Mouse (Mus musculus) gastrocnemius, postnatal 25 days (tissue): ENCODE data around the gene Snx14. TPM values are rescaled to one million over a fixed set of nuclear protein-coding genes. Genes with fewer than 3 reads are reported as not detected.

Source experiments
- DNase-seq: peaks from one replicate; pipeline ENCODE4 v3.0.0; 2022
- total RNA-seq, 2 experiments: library from RNA; stranded (reverse); gene quantifications; 1 replicate in 1 of 2; 2 replicates in 1 of 2; pipeline ENCODE4 v1.2.3; 2021

Gene Snx14
- total RNA-seq, 2 experiments from 2014 or later, result 12.1 to 12.4 TPM

GRCm38 (mm10) chr9:88380542-88380941 lies 58.2 kb downstream of the Snx14 start:
- no peak for DNase-seq

DNA sequence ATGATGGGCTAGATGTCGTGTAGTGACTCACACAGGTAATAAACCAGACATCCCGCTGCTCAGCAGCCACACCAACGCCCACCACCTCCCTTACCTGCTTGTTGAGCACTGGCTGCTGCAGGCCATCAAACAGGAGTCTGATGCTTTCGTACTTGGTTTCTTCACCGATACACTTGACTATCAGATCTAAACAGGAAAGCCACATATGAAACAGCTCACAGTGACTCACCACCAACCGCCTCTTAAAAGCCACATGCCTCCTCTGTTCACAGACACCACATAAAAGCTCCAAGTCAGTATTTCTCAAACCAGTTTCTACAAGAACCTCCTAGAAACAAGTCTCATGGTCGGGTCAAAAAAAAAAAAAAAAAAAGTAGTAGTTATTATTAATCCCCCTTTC lies 58.7 kb downstream of the Snx14 start:
- DNase-seq, result no peak

DNA sequence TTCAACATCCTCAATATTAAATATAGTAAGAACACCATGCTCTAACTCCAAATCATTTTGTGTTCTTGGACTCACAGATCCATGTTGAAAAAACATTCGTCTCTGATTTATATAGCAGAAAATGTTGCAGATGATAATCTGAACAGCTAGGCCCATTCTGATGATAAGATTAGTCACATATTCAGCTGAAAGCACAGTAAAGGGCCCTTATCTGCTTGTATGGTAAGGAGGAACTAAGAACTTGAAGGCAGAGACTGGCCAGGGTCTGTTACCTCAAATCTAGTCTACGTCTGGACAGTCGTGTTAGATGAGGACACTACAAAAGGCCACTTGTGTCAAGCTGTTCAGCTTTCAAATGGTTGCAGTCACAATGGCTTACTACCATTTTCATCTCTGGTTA lies 59.7 kb downstream of the Snx14 start:
- DNase-seq, result no peak

DNA sequence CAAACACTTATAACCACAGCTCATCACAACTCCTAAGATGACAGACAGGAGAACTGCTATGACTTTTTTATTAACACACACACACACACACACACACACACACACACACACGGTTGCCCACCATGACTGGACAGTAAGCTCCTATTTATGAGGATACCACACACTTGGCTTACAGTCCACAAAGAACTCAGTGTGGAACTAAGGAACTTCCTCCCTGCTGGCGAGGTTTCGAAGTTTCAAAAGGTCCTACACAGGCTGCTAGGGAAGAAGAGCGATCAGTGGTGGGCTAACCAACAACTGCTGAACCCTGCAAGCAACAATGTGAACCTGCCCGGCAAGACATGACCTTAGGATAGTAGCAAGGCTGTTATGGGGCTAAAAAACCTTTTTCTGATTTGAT lies 61.3 kb downstream of the Snx14 start:
- DNase-seq, result no peak

- no peak for DNase-seq
Measured at GRCm38 (mm10) chr9:88373001-88373400, 65.8 kb downstream of the Snx14 start.

GRCm38 (mm10) chr9:88371201-88371600 lies 67.6 kb downstream of the Snx14 start:
- DNase-seq, result peak; percentile 28

DNA sequence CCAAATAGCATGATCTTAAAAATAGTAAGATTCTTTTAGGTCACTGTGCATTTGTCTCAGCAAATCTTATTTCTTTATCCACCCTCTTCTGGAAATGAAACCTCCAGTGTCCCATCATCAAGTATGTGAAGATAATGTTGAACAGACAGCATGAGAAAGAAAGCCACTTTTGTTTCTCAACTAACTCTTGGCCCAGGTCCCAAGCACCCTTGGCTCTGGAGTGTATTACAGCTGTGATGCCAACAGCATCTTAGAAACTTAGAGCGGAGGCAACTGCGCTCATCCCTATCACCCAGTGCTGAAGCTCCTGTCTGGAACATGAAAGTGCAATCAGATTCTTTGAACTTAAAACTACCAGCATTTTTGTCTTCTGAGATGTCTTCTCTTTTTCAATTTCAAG lies 69.1 kb downstream of the Snx14 start:
- DNase-seq, result no peak

DNA sequence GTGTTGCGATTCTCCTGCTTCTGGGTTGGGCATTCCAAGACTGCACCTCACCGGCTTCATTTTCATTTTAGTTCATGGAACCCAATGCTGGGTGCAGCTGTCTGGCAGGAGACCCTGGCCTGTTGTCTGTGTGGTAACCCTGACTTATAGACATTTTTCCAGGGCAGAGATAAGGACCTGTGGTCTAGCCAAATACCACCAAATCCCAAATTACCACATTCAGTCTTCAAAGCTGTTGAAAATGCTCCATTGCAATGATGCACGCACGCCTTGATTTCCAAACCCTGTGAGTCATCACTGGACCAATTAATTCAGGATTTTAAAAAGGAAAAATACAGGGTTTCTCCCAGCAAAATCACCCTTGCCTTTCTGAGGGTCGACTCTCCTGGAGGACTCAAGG lies 70.3 kb downstream of the Snx14 start:
- DNase-seq, result no peak

- no peak for DNase-seq
Measured at GRCm38 (mm10) chr9:88367751-88368150, 71.0 kb downstream of the Snx14 start.

GRCm38 (mm10) chr9:88367322-88367721 lies 71.4 kb downstream of the Snx14 start:
- no peak for DNase-seq

GRCm38 (mm10) chr9:88366819-88367218 lies 71.9 kb downstream of the Snx14 start:
- DNase-seq, result no peak

DNA sequence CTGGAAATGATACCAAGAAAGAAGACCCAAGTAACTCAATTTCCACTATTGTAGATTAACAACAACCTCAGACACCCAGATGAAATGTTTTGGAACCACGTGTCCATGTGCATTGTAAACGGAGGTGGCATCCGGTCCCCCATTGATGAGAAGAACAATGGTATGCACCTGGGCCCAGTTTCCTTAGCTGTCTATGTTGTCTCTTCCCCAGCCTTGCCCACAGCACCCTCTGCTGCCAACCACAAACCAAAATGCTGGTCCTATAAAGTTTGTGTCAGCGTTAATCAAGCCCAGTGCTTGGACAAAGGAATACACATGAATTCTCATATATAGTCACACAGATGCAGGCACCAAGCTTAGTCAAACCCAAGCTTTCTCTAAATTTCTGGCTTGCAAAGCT lies 72.5 kb downstream of the Snx14 start:
- no peak for DNase-seq

DNA sequence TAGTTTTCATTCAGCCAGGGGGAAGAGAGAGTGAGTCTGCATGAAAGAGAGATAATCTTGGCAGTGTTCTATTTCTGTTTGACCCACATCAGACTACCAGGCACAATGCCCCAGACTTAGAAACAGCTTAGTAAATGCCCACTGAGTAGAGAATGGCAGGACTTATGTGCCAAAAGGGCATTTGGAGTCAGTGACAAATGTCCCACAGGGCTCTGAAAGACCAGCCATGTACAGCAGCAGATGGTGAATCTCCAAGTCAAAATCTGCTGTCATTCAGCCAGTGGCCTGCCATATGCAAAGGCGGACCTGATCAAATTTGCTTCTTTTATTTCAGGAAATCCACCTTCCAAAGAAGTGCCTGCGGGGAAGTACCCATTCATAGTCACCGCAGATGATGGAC lies 75.7 kb downstream of the Snx14 start:
- no peak for DNase-seq

GRCm38 (mm10) chr9:88362055-88362850 lies 76.5 kb downstream of the Snx14 start:
- no peak for DNase-seq

- no peak for DNase-seq
Measured at GRCm38 (mm10) chr9:88361211-88361909, 77.4 kb downstream of the Snx14 start.

DNA sequence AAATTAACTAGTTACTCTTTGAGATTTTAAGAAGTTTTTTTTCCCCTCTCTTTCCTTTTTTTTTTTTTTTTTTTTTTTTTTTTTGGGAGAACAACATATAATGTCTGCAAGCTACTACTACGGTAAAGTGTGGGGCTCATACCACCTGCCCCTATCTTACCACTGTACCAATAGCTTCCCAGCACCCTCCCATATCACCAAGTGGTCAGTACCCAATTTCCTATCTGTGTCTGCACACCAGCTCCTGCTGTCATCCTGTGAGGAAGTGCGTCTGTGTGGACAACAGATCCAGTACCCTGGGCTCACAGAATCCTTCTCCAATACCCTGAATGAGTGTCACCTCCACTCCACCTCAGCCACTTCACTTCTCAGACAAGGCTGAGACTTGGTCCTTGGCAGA lies 79.6 kb downstream of the Snx14 start:
- DNase-seq, result no peak

- DNase-seq, result no peak
Measured at GRCm38 (mm10) chr9:88357173-88357572, 81.6 kb downstream of the Snx14 start.

DNA sequence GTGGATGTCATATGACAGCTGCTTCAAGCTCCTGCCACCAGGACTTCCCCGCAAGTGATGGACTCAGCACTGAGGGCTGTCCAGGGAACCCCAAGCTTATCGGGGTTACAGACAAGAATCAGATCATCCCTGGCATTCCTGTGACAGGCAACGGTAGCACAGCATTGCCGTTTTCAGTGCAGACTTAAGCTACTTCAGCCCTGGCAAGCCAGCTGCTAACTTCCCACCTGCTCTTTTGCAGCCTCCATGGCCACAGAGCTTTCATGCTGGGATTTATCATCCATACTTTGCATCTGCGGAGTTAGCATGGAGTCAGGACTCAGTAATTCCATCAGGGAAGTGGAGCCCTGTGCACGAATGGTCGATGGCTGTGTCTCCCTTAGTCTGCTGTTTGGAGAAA lies 85.3 kb downstream of the Snx14 start:
- no peak for DNase-seq

DNA sequence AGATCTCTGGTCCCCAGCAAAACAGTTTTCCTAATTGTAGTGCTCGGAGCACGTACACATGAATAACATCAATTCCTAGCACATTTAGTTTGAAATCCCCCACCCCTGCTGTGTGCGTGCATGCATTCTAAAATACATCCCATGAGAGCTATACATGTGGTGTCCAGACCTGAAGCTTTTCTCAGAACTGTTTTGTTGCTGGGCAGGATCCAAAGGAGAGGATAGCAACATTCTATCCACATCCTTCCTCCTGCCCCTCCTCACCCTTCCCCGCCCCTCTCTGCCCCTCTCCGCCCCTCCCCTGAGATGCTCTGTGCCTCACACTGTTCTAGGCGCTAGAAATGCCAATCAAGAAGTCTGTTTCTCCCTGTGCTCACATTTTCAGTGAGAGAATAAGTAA lies 86.0 kb downstream of the Snx14 start:
- no peak for DNase-seq

GRCm38 (mm10) chr9:88351163-88351562 lies 87.6 kb downstream of the Snx14 start:
- no peak for DNase-seq

GRCm38 (mm10) chr9:88350317-88350716 lies 88.4 kb downstream of the Snx14 start:
- DNase-seq, result no peak

DNA sequence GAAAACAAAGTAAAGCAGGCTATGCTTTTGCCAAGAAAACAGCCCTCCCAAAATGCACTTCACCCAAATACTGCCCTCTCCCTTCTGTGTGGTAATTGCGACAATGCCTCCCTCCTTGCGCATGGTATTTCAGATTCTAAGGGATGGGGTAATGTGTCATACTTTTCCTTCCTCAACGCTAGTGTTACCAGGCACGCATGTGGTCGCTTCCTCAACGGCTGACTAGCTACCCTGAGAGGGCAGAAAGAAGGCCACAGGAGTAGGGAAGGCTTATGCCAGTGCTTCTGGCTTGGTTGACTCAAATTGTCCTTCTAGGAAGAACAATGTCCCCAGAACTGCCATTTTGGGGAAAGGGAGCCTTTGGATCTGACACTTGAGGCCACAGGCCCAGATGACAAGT lies 90.1 kb downstream of the Snx14 start:
- no peak for DNase-seq

DNA sequence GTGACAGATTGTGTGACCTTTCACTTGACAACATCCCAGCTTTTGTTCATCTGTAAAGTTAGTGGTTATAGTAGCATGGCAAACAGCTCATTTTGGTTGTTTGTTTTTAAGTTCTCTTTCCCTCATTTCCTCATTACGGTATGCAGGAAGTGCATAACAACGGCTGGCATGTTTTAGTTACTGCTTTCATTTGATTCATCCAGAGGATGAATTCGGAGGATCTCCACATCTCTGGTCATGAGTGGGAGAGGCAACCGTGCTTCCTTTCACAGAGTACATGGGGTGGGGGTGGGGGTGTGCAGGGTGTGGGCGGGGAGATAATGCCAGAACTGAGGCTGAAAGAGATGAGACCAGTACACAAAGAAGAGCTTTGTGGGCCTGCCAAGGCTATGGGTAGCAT lies 91.9 kb downstream of the Snx14 start:
- no peak for DNase-seq

DNA sequence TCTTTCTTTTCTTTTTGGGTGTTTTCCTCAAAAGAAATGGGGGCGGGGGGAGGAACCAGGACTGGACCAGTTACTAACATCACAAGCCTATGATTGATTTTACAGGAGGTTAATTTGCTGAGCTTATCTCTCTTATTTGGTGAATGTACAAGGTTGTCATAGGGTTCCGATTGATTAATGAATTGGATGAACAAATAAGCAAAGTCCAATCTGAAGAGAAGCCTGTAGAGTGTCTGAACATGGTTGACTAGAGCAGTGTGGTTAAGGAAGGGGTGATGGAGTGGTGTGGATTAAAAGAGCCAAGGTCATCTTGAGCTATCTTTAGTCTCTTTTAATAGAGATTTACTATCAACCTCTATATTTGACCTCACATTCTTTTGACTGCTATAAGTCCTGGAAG lies 94.3 kb downstream of the Snx14 start:
- no peak for DNase-seq
